Mouse (Mus musculus) heart, adult 9 months (tissue): ENCODE measurements around the gene P2ry1.
A peak's percentile ranks its signal among the peaks of the same experiment; 100 is the strongest.

ENCODE experiments used
- DNase-seq, 2 experiments: peaks; one replicate each; pipeline ENCODE4 v3.0.0; 2022; ENCODE audit warnings: low spot score in 2 of 2

The P2ry1 gene

GRCm38 (mm10) chr3:61002587-61003501 is at the start of gene P2ry1:
Gene P2ry1, plus strand, starts transcription at chr3:61002795.
- peak; percentile 82 to 85 for DNase-seq

GRCm38 (mm10) chr3:60953199-60953736 is 49.3 kb upstream of the P2ry1 start:
- DNase-seq: no peak

GRCm38 (mm10) chr3:60954073-60954472 is 48.5 kb upstream of the P2ry1 start:
- DNase-seq: no peak

GRCm38 (mm10) chr3:60958769-60959168 is 43.8 kb upstream of the P2ry1 start:
- peak; percentile 32 to 37 for DNase-seq

GRCm38 (mm10) chr3:60965137-60965536 is 37.5 kb upstream of the P2ry1 start:
- peak; percentile 11 to 15 for DNase-seq

- no peak for DNase-seq
Measured at GRCm38 (mm10) chr3:60974944-60975343, 27.7 kb upstream of the P2ry1 start.

GRCm38 (mm10) chr3:60982109-60982508 is 20.5 kb upstream of the P2ry1 start:
- no peak for DNase-seq

- no peak for DNase-seq
Measured at GRCm38 (mm10) chr3:60998064-60998463, 4.5 kb upstream of the P2ry1 start.

GRCm38 (mm10) chr3:60999715-61000114 is 2.9 kb upstream of the P2ry1 start:
- no peak for DNase-seq

- no peak for DNase-seq
Measured at GRCm38 (mm10) chr3:61000747-61001146, 1.8 kb upstream of the P2ry1 start.

GRCm38 (mm10) chr3:61001852-61002586 is 576 bp upstream of the P2ry1 start:
- DNase-seq: no peak

- DNase-seq: no peak
Measured at GRCm38 (mm10) chr3:61004611-61005010, 2.0 kb downstream of the P2ry1 start.

GRCm38 (mm10) chr3:61011660-61012059 is 9.1 kb downstream of the P2ry1 start:
- DNase-seq: no peak

GRCm38 (mm10) chr3:61012550-61012949 is 10.0 kb downstream of the P2ry1 start:
- no peak for DNase-seq

- DNase-seq: no peak
Measured at GRCm38 (mm10) chr3:61016733-61017132, 14.1 kb downstream of the P2ry1 start.

GRCm38 (mm10) chr3:61032100-61032499 is 29.5 kb downstream of the P2ry1 start:
- DNase-seq: no peak

- no peak for DNase-seq
Measured at GRCm38 (mm10) chr3:61035633-61036032, 33.0 kb downstream of the P2ry1 start.

GRCm38 (mm10) chr3:61039916-61040315 is 37.3 kb downstream of the P2ry1 start:
- DNase-seq: no peak

- DNase-seq: no peak
Measured at GRCm38 (mm10) chr3:61049976-61050672, 47.5 kb downstream of the P2ry1 start.
